Mouse (Mus musculus): Measurements from ENCODE around the gene Ttbk1. TPM values are rescaled to one million over a fixed set of nuclear protein-coding genes. Genes with fewer than 3 reads are reported as not detected.

Gene Ttbk1
- polyA plus RNA-seq (2012; rRNA removed): 0.01 TPM in 2 replicates

GRCm38 (mm10) chr17:46487431-46487830, at the start of gene Ttbk1:
Gene Ttbk1 (minus strand): TSS chr17:46487675.

GRCm38 (mm10) chr17:46496623-46497434, 9.4 kb upstream of the Ttbk1 start, which contains the start of gene Dnph1:
Gene Dnph1 (plus strand): TSS chr17:46496711.

GRCm38 (mm10) chr17:46438298-46438873, 49.1 kb downstream of the Ttbk1 start, which contains the start of gene Slc22a7:
Gene Slc22a7 (minus strand): TSS chr17:46438457.

DNA sequence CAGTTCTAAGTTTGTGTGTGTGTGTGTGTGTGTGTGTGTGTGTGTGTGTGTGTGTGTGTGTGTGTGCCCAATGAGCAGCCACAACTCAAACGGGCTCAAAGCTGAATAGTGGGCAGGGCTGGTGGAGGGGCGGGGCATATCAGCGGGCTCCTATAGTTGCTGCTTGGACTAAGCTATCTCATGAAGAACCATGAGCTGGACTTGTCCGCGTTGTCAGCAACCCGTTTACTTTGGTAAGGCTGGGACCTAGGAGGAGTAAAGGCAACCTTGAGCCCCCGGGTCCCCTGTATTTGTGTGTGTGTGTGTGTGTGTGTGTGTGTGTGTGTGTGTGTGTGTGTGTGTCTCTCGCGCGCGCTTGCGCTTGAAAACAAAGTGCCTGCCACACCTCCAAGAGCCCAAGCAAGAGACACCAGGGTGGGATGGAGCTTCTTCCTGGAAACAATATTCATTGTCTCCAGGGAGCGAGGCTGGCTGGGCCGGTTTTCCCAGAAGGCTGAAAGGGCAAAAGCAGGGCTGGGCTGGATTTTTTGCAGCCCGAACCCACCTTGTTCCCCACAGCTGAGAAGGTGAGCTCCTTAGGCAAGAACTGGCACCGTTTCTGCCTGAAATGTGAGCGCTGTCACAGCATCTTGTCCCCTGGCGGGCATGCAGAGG, 58.6 kb downstream of the Ttbk1 start, which contains the start of gene Crip3:
Gene Crip3 (plus strand): TSS at position 166 of the 654 bp plus-strand sequence.

Other genes starting within 250 kb of the Ttbk1 start
- gene Polr1c, start 239.6 kb downstream of the Ttbk1 start, polyA plus RNA-seq (2012; rRNA removed): 31.3 and 34.1 TPM in 2 replicates
- gene Yipf3, start 239.6 kb downstream of the Ttbk1 start, polyA plus RNA-seq (2012; rRNA removed): 36.4 and 36.8 TPM in 2 replicates
- 0.08 and 0.12 TPM in 2 replicates for gene Lrrc73, start 234.1 kb downstream of the Ttbk1 start, polyA plus RNA-seq (2012; rRNA removed)
- 9.1 and 9.2 TPM in 2 replicates for gene Tjap1, start 204.6 kb downstream of the Ttbk1 start, polyA plus RNA-seq (2012; rRNA removed)
- gene Dlk2, start 190.3 kb downstream of the Ttbk1 start, polyA plus RNA-seq (2012; rRNA removed): 0.02 TPM in 2 replicates
- 2.9 and 3.6 TPM in 2 replicates for gene Abcc10, start 159.3 kb downstream of the Ttbk1 start, polyA plus RNA-seq (2012; rRNA removed)
- gene Zfp318, start 103.9 kb downstream of the Ttbk1 start, polyA plus RNA-seq (2012; rRNA removed): 2.4 and 2.8 TPM in 2 replicates
- 0.10 and 0.14 TPM in 2 replicates for gene Crip3, start 58.7 kb downstream of the Ttbk1 start, polyA plus RNA-seq (2012; rRNA removed)
- not detected in 2 replicates for gene Slc22a7, start 49.2 kb downstream of the Ttbk1 start, polyA plus RNA-seq (2012; rRNA removed)
- gene Dnph1, start 9.0 kb upstream of the Ttbk1 start, polyA plus RNA-seq (2012; rRNA removed): 6.1 TPM in 2 replicates
- gene Cul9, start 58.7 kb upstream of the Ttbk1 start, polyA plus RNA-seq (2012; rRNA removed): 2.0 and 2.2 TPM in 2 replicates
- gene Srf, start 68.5 kb upstream of the Ttbk1 start, polyA plus RNA-seq (2012; rRNA removed): 14.0 and 15.7 TPM in 2 replicates
- 3.5 and 4.6 TPM in 2 replicates for gene Ptk7, start 141.8 kb upstream of the Ttbk1 start, polyA plus RNA-seq (2012; rRNA removed)
- gene Klc4, start 158.3 kb upstream of the Ttbk1 start, polyA plus RNA-seq (2012; rRNA removed): 12.9 and 13.6 TPM in 2 replicates
- gene Mrpl2, start 158.6 kb upstream of the Ttbk1 start, polyA plus RNA-seq (2012; rRNA removed): 33.0 and 36.6 TPM in 2 replicates
- gene Cul7, start 162.7 kb upstream of the Ttbk1 start, polyA plus RNA-seq (2012; rRNA removed): 11.3 and 14.8 TPM in 2 replicates
- gene Rrp36, start 186.7 kb upstream of the Ttbk1 start, polyA plus RNA-seq (2012; rRNA removed): 19.6 and 20.9 TPM in 2 replicates
- gene Mea1, start 191.1 kb upstream of the Ttbk1 start, polyA plus RNA-seq (2012; rRNA removed): 34.5 and 36.5 TPM in 2 replicates
- gene Klhdc3, start 193.2 kb upstream of the Ttbk1 start, polyA plus RNA-seq (2012; rRNA removed): 33.1 and 33.8 TPM in 2 replicates
- 18.2 and 20.0 TPM in 2 replicates for gene Ppp2r5d, start 217.4 kb upstream of the Ttbk1 start, polyA plus RNA-seq (2012; rRNA removed)
- 16.1 and 19.7 TPM in 2 replicates for gene Pex6, start 223.8 kb upstream of the Ttbk1 start, polyA plus RNA-seq (2012; rRNA removed)
- gene Gnmt, start 241.5 kb upstream of the Ttbk1 start, polyA plus RNA-seq (2012; rRNA removed): 352 and 359 TPM in 2 replicates

Data from liver, embryonic 18 days (tissue).